Mouse (Mus musculus) hindbrain, embryonic 13.5 days (tissue): ENCODE measurements around the gene Atg5. TPM values are rescaled to one million over a fixed set of nuclear protein-coding genes. Genes with fewer than 3 reads are reported as not detected.

Experiments used
- ATAC-seq: fragments of 200-750 bp; cut with Nextera tagmentation; 2 replicates; pipeline ENCODE4 v1.8.0; 2017; ENCODE audit warnings: moderate TSS enrichment; ENCODE audit not compliant: low FRiP score
- H3K27ac ChIP-seq: fragments of 300-500 bp; sonication (generic); 2 replicates; pipeline ENCODE4 v1.5.1; 2015; ENCODE audit warnings: inconsistent platforms, mild to moderate bottlenecking, moderate library complexity
- H3K27me3 ChIP-seq: fragments of 300-500 bp; sonication (generic); 2 replicates; pipeline ENCODE4 v1.6.1; 2015; ENCODE audit warnings: mild to moderate bottlenecking, inconsistent platforms
- H3K36me3 ChIP-seq: fragments of 300-500 bp; sonication (generic); 2 replicates; pipeline ENCODE4 v1.6.1; 2015; ENCODE audit warnings: mild to moderate bottlenecking, inconsistent platforms
- H3K4me1 ChIP-seq: fragments of 300-500 bp; sonication (generic); replicated peaks from 2 replicates; pipeline ENCODE4 v1.6.1; 2015; ENCODE audit warnings: inconsistent platforms
- H3K4me2 ChIP-seq: fragments of 300-500 bp; sonication (generic); 2 replicates; pipeline ENCODE4 v1.6.1; 2015; ENCODE audit warnings: inconsistent platforms, mild to moderate bottlenecking, moderate library complexity
- H3K4me3 ChIP-seq: fragments of 300-500 bp; sonication (generic); 2 replicates; pipeline ENCODE4 v1.5.1; 2015; ENCODE audit warnings: mild to moderate bottlenecking, inconsistent platforms
- H3K9ac ChIP-seq: fragments of 300-500 bp; sonication (generic); 2 replicates; pipeline ENCODE4 v1.6.1; 2015; ENCODE audit warnings: mild to moderate bottlenecking, inconsistent platforms
- H3K9me3 ChIP-seq: fragments of 300-500 bp; sonication (generic); 2 replicates; pipeline ENCODE4 v1.6.1; 2016; ENCODE audit warnings: inconsistent platforms
- WGBS: fragments of 180-500 bp; shearing (Covaris S2); methylation state at CpG from one replicate; pipeline ENCODE4 v1.1.7; 2015; 5-methylcytosine and 5-hydroxymethylcytosine counted together
- polyA plus RNA-seq: library from polyadenylated mRNA; unstranded; fragments of >200 nt; fragmentation: Nextera tagmentation; extraction: Ambion mirVana; gene quantifications from 2 replicates; pipeline ENCODE4 v1.2.1, GENCODE M21; 2015

The Atg5 gene
- polyA plus RNA-seq, 1 experiment from 2014 or later: 49.7 TPM

DNA sequence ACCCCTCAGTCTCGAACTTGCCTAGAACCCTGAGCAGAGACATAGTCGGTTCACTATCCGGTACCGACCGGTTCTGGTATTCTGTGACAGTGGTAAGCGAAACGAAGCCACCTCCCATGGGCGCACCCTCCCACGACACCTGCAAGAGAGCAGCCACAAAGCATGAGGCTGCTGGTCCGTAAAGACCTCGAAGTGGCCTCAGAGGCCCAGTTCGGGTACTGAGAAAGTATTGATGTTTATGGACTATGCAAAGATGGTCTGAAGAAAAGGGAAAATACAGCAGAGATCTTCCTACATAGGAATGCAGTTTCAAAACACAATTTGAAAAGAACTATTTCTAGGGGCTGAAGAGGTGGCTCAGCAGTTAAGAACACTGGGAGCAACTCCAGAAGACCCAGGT is 113.8 kb downstream of the Atg5 start:
- no peaks in the 10 kb centered on the region for H3K9me3 ChIP-seq
- 0 out of 2 replicates have a peak, but pooled peaks have one; percentile 15 for ATAC-seq
- H3K9ac ChIP-seq: no peak overlapping the region
- no peaks in the 10 kb centered on the region for H3K27me3 ChIP-seq
- WGBS: 90% methylated on average over 12 of the region's 12 CpGs
- H3K4me3 ChIP-seq: no peak overlapping the region
- peaks cover 16% of the 10 kb centered on the region for H3K4me1 ChIP-seq
- no peak overlapping the region for H3K27ac ChIP-seq
- H3K4me2 ChIP-seq: no peak overlapping the region
- no peaks in the 10 kb centered on the region for H3K36me3 ChIP-seq

DNA sequence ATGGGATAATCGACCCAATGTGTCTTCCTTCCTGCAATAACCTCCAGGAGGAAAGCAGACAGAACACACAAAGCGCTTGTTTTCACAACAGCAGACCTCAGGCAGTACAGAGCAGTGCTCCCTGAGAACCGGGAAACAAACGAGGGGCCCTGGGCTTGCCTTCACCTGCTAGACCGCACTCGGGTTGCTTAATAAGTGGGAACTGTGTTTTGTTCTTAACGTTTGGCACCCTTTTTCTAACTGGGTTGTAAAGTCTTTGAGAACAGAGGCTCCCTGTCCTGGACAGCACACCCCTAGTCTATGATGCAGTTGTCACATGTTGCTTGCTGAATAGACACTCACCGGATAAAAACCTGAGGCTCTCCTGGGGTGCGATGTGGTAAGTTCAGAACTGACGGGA is 115.1 kb downstream of the Atg5 start:
- H3K9ac ChIP-seq: no peak overlapping the region
- no peaks in the 10 kb centered on the region for H3K27me3 ChIP-seq
- H3K4me3 ChIP-seq: no peak overlapping the region
- no peak overlapping the region for H3K27ac ChIP-seq
- 80% methylated on average over 10 of the region's 10 CpGs for WGBS
- peaks cover 16% of the 10 kb centered on the region for H3K4me1 ChIP-seq
- ATAC-seq: no peak
- H3K9me3 ChIP-seq: no peaks in the 10 kb centered on the region
- no peak overlapping the region for H3K4me2 ChIP-seq
- H3K36me3 ChIP-seq: no peaks in the 10 kb centered on the region

DNA sequence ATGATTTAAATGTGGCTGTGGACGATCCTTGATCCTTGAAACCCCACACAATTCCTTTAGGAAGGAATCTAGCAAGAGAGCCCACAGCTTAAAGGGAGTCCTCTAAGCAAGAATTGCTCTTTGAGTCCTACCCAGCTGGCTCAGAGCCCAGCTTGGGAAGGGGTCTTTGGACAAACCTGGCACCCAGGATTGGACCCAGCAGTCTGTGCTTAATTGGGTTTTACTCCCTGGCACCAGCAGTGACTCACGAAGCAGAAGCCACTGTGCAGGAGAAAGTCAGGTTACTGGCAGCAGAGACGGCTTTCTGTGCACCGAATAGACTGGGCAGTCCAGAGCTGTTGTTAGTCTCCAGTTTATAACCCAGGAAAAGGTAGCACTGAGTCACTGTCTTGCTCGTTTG is 117.1 kb downstream of the Atg5 start:
- ATAC-seq: no peak

DNA sequence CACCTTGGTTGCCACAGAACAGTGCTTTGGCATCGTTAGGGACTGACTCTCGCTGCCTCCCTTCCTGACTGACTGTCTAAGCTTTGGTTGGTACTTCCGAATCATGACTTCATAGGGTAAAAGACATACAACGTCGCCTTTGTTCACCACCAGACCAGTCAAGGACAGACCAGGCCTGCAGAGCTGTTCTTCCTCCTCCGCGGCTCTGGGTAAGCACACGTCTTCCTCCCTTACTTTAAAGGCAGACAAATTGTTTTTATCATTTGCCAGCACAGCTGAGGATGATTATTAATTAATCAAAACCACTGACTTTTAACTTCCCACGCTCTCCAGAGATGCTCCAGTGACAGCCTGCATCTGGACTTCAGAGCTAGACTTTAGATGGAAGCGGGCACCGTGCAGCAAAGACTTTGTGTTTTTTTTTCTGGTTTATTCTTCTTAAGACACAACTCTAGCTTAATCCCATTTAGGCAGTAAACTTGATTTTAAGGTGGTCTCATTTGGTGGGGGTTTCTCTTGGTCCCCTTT is 120.6 kb downstream of the Atg5 start:
- Histone ChIP-seq H3K4me2 (no peak overlapping the region), H3K27ac (no peak overlapping the region), H3K9me3 (no peaks in the 10 kb centered on the region), H3K27me3 (no peaks in the 10 kb centered on the region), H3K4me3 (no peak overlapping the region), H3K4me1 (no peaks in the 10 kb centered on the region; the same call in 1 of the 2 replicates), H3K36me3 (no peaks in the 10 kb centered on the region), H3K9ac (no peak overlapping the region)
- WGBS: 78% methylated on average over 11 of the region's 11 CpGs
- ATAC-seq: no peak

More for the DNA sequence above, 117.1 kb downstream of the Atg5 start:
- Histone ChIP-seq H3K4me2 (no peak overlapping the region), H3K9ac (no peak overlapping the region), H3K36me3 (no peaks in the 10 kb centered on the region), H3K4me3 (no peak overlapping the region), H3K27me3 (no peaks in the 10 kb centered on the region), H3K9me3 (no peaks in the 10 kb centered on the region), H3K4me1 (peaks cover 13% of the 10 kb centered on the region), H3K27ac (no peak overlapping the region)
- 77% methylated on average over 5 of the region's 5 CpGs for whole genome bisulfite sequencing

DNA sequence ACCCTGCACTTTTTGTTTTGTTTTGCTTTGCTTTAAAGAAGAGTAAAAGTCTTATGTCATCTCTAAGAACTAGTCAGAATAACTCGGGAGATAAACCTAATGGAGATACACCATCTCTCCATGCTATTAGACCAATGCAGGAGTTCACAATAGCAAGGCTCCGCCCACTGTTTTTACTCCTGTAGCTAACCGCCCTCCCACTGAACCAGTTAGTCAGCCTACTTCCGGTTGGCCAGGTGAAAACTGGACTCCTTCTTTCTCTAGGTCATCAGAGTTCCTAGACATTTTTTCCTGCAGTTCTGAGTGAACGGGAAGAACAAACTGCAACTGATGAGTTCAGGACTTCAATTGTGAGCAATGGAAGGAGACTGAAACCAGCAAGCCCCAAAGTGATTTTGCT is 122.1 kb downstream of the Atg5 start:
- Histone ChIP-seq H3K4me1 (no peaks in the 10 kb centered on the region; the same call in 1 of the 2 replicates), H3K9ac (no peak overlapping the region), H3K4me2 (no peak overlapping the region), H3K27me3 (no peaks in the 10 kb centered on the region), H3K36me3 (no peaks in the 10 kb centered on the region), H3K9me3 (no peaks in the 10 kb centered on the region), H3K27ac (no peak overlapping the region), H3K4me3 (no peak overlapping the region)
- 83% methylated on average over 5 of the region's 5 CpGs for WGBS
- no peak for ATAC-seq

DNA sequence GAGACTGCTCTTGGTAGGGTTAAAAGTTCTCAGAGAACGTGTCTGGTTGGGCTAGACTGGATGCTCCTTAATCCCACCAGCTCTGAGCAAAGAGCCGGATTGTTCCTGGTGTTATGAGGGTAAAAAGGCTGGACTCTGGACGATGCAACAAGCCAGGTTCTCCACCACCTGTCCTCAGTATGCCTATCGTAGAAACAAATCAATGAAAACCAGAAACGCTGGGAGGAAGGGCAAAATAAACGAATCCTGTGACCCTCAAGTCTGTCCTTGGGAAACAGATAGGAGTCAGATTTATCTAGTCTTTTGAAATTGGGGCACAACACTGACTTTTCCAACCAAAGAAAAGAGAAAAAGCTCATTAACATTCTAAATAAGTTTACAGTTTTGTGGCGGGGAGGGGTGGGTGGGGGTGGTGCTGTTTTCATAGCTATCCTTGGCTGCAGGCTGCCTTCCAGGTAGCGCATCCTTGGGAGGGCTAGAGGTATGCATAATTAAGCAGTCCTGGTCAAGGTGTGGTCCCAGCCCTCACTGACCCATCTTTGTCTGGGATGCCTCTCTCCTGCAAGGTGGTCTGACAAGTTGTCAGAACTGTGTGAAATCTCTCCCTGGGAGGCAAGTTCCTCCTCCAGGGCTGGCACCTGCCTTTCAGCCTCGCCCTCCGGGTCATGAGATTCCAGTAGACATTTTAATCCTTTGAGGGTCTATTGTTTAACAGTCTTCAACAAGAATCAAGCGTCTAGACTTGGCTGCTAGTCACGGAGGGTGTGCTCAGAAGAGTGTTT is 123.5 kb downstream of the Atg5 start:
- no peak overlapping the region for H3K4me2 ChIP-seq
- no peaks in the 10 kb centered on the region for H3K4me1 ChIP-seq
- 55% methylated on average over 12 of the region's 12 CpGs for WGBS
- no peak for ATAC-seq
- no peaks in the 10 kb centered on the region for H3K36me3 ChIP-seq
- no peak overlapping the region for H3K27ac ChIP-seq
- H3K9me3 ChIP-seq: no peaks in the 10 kb centered on the region
- H3K27me3 ChIP-seq: no peaks in the 10 kb centered on the region
- H3K9ac ChIP-seq: no peak overlapping the region
- no peak overlapping the region for H3K4me3 ChIP-seq

DNA sequence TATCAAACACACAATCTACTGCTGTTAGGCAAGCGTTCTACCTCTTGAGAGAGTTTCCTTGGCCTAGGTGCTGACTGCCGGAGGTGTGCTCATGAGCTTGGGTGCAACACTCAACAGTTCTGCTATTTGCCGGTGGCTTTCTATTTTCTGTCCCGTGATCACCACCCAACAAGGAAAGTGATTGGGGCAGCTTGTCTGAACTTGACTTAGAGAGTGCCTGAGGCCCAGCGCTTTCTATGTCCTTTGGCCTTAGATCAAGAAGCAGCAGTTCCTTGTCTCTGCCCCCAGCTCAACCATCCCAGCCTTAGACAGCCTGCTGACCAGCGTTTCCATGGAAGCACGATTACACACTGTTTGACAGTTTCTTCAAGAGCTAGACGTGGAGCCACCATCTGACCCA is 124.7 kb downstream of the Atg5 start:
- Histone ChIP-seq H3K36me3 (no peaks in the 10 kb centered on the region), H3K4me2 (no peak overlapping the region), H3K9me3 (no peaks in the 10 kb centered on the region), H3K4me1 (no peaks in the 10 kb centered on the region), H3K27me3 (no peaks in the 10 kb centered on the region), H3K4me3 (no peak overlapping the region), H3K9ac (no peak overlapping the region), H3K27ac (no peak overlapping the region)
- 84% methylated on average over 8 of the region's 8 CpGs for WGBS
- ATAC-seq: no peak

DNA sequence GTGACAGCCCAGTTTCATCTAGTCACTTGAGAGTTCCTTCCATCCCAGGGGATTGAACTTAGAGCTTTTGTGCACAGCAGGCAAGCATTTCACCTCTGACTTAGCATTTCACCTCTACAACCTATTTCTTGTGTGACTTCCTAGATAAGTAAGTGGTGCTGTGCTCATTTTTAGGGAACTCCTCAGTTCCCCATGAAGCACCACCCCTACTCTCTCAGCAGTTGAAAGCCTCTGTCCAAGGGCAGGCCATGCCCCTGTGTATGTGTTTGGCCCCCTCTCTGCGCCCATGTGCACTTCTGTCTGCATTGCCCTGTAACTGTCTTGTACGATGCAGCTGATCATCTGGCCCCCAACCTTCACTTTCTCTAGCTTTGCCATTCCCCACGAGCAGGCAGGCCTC is 132.0 kb downstream of the Atg5 start:
- Histone ChIP-seq H3K4me3 (no peak overlapping the region), H3K9me3 (no peaks in the 10 kb centered on the region), H3K4me2 (no peak overlapping the region), H3K36me3 (no peaks in the 10 kb centered on the region), H3K4me1 (no peaks in the 10 kb centered on the region), H3K9ac (no peak overlapping the region), H3K27me3 (no peaks in the 10 kb centered on the region), H3K27ac (no peak overlapping the region)
- 58% methylated on average over 3 of the region's 3 CpGs for WGBS
- no peak for ATAC-seq

DNA sequence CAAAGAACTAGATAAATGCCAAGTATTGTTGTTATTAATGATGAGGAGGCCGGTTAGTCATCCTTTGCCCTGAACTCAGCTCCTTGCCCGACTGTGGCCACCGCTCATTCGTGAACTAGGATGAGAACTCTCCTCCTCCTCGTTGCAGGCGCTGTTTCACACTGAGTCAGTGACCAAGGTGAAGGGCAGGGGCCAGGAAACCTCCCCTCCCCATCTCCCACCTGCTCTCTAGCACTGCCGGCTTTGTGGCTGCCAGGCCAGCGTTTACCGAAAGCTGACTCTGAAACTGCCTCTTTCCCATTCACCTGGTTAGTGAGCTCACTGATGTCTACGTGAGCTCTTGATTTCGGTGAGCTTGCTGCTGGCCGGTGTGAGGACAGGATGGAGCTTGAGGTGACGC is 132.4 kb downstream of the Atg5 start:
- H3K27me3 ChIP-seq: no peaks in the 10 kb centered on the region
- no peak overlapping the region for H3K9ac ChIP-seq
- H3K36me3 ChIP-seq: no peaks in the 10 kb centered on the region
- H3K4me1 ChIP-seq: no peaks in the 10 kb centered on the region
- H3K27ac ChIP-seq: no peak overlapping the region
- no peak overlapping the region for H3K4me2 ChIP-seq
- ATAC-seq: no peak
- no peak overlapping the region for H3K4me3 ChIP-seq
- 64% methylated on average over 13 of the region's 13 CpGs for WGBS
- no peaks in the 10 kb centered on the region for H3K9me3 ChIP-seq

DNA sequence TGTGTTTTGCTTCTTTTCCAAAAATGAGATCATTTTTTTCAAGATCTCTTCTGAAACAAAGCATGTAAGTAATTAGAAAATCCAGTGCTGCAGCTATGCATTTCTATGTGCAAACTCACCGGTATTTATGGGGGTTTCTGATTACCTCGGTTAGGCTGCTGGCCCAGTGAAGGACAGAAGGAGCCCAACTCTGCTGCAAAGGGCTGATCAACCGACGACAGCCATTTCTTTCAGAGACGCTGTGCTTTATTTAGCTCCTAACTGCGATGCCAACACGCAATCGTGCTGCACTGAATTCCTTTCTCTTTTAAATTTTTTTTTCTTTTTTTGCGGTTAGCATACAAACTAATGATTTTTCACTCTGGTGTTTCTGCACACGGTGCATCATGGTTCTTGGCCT is 133.4 kb downstream of the Atg5 start:
- no peaks in the 10 kb centered on the region for H3K27me3 ChIP-seq
- H3K4me1 ChIP-seq: no peaks in the 10 kb centered on the region
- H3K9me3 ChIP-seq: no peaks in the 10 kb centered on the region
- H3K36me3 ChIP-seq: no peaks in the 10 kb centered on the region
- ATAC-seq: no peak
- no peak overlapping the region for H3K4me3 ChIP-seq
- H3K27ac ChIP-seq: no peak overlapping the region
- no peak overlapping the region for H3K9ac ChIP-seq
- no peak overlapping the region for H3K4me2 ChIP-seq
- WGBS: 88% methylated on average over 10 of the region's 10 CpGs

DNA sequence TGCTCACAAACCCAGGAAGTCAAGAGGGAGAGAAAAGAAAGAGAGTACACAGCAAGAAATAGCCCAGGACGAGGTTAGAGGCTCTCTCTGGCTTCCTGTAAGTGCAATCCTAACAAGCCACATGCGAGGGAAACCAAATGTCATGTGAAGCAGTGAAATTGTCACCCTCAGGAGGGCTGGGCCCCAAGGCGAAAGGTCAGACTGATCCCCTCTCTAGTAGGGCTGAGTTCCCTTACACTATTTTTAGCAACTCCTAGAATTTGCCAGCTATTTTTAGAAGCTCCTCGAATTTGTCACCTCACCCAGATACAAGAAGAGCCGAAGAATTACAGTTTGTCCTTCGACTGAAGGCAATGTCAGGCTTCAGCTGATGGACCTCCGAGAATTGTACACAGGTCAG is 135.3 kb downstream of the Atg5 start:
- no peaks in the 10 kb centered on the region for H3K27me3 ChIP-seq
- no peak for ATAC-seq
- H3K27ac ChIP-seq: no peak overlapping the region; the same call in 1 of the 2 replicates
- H3K36me3 ChIP-seq: no peaks in the 10 kb centered on the region
- H3K4me3 ChIP-seq: no peak overlapping the region
- no peaks in the 10 kb centered on the region for H3K9me3 ChIP-seq
- H3K4me2 ChIP-seq: no peak overlapping the region
- WGBS: 81% methylated on average over 7 of the region's 7 CpGs
- no peaks in the 10 kb centered on the region for H3K4me1 ChIP-seq
- no peak overlapping the region for H3K9ac ChIP-seq

DNA sequence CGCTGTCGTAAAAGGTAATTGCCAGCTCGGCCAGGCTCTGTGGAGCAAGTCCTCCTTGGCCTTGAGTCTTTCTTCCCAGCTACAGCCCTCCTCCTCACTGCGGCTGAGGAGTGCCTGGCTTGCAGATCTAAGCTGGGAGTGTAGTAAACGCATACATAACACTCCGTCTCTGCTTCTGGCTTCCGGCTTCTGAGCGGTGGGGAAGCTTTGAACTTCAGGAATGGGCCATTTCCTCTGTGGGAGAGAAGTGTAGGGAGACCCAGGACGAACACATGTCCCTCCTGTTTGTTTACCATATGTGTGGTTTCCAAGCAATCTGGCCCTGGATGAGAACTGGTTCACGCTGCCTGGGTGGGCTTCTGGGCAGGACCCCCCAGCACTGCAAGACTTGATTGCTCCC is 140.9 kb downstream of the Atg5 start:
- Histone ChIP-seq H3K4me2 (no peak overlapping the region), H3K27ac (no peak overlapping the region), H3K36me3 (no peaks in the 10 kb centered on the region), H3K9me3 (no peaks in the 10 kb centered on the region), H3K4me3 (no peak overlapping the region), H3K4me1 (no peaks in the 10 kb centered on the region), H3K27me3 (no peaks in the 10 kb centered on the region), H3K9ac (no peak overlapping the region)
- ATAC-seq: no peak
- WGBS: 78% methylated on average over 10 of the region's 10 CpGs

DNA sequence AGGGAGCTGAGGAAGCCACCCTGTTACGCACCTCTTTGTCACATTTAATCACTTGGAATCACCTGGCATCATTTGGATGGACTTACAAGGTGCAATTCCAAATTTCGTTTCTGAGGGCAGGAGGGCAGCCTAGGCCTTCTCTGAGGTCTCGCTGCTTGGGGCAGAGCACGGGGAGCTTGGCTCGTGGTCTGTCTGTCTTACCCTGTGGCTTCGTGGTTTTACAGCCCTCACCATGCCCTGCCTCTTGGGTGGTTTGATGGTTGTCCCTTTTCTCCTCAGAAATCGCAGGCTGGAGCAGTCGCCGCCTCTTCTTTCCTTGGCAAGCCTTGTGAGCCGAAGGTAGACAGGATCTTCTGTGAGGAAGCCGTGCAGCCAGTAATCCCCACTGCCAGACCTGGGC is 141.8 kb downstream of the Atg5 start:
- ATAC-seq: no peak

More for the DNA sequence above, 141.8 kb downstream of the Atg5 start:
- no peaks in the 10 kb centered on the region for H3K4me1 ChIP-seq
- 84% methylated on average over 11 of the region's 11 CpGs for WGBS
- H3K4me3 ChIP-seq: no peak overlapping the region
- H3K27ac ChIP-seq: no peak overlapping the region
- no peaks in the 10 kb centered on the region for H3K9me3 ChIP-seq
- no peaks in the 10 kb centered on the region for H3K27me3 ChIP-seq
- H3K36me3 ChIP-seq: no peaks in the 10 kb centered on the region
- H3K4me2 ChIP-seq: no peak overlapping the region
- no peak overlapping the region for H3K9ac ChIP-seq
